Mouse (Mus musculus): ENCODE results near the gene Abi2.

Gene Abi2

DNA sequence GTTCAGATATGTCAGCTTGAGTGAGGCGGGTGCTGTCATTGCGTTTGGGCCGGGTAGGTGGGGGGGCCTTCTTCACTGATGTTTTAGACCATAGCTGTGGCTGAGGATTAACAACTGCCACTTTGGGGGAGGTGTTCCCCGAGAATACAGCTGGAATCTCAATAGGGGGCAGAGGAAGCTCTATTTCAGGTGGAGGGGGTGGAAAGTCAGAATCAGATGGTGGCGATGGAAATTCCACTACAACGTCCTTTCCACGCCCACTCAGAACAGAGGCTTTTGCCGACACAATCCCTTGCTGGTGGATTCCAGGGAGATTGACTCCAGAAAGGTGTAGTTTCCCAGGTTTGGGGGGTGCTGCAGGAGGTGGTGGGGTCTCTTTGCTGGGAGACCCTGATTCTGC lies 79.2 kb downstream of the Abi2 start:
- peak; percentile 45 for DNase-seq (ENCODE audit: low read depth, low spot score)

GRCm38 (mm10) chr1:60489660-60490059 lies 80.2 kb downstream of the Abi2 start:
- no peak for DNase-seq (ENCODE audit: low read depth, low spot score)

DNA sequence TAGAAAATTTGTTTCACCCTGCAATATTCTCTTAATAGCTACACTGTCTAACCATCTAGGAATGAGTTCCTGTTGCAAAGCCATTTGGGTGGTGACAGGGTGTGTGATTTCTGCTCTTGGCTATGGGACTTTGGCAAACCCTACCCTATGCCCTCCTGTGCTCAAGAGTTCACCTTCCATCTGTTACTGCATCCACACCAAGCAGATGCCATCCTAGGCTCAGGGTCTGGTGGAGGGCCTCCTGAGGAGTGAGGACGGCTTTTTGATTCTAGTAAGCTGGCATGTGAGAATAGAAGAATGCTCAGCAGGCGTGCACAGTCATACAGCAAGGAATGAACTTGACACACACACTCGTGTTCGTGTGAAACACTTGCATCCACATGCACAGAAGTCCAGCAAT lies 81.1 kb downstream of the Abi2 start:
- no peak for DNase-seq (ENCODE audit: low read depth, low spot score)

DNA sequence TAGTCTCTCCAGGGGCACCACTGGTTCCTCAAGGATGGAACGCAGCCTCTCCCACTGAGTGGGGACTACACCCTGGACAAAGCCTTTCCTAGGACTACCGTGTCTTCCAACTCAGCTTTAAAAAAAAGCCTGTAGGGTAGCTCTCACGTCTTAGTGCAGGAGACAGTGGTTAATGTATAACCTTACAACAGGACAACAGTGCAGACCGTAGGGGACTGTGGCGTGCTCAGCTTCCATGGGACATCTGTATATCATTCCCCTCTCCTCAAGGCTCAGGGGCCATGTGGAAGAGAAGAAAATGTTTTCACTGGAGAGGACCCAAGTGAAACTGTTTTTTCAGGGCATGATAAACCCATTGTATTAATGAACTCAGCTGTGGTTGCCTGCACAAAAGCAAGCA lies 83.0 kb downstream of the Abi2 start:
- DNase-seq (ENCODE audit: low read depth, low spot score): no peak

DNA sequence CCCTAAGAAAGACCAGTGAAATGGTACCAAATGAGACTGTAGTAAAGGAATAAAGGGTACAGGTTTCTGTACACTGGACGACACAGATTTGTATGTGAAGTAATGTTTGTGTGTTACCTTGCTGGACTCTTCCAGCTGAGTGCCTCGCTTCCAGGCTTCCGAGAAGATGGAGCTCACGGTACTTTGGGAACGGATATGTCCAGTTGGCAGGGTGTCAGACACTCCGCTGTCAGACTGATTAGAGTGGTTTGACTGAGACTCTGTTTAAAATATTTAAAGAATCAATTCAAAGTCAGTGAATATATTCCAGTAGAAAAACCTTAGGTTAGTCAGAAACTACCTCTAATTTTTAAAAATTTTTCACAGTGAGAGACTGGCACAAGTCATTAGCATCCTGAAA lies 84.0 kb downstream of the Abi2 start:
- DNase-seq (ENCODE audit: low read depth, low spot score): no peak

GRCm38 (mm10) chr1:60503456-60503855 lies 94.0 kb downstream of the Abi2 start:
- DNase-seq (ENCODE audit: low read depth, low spot score): no peak

DNA sequence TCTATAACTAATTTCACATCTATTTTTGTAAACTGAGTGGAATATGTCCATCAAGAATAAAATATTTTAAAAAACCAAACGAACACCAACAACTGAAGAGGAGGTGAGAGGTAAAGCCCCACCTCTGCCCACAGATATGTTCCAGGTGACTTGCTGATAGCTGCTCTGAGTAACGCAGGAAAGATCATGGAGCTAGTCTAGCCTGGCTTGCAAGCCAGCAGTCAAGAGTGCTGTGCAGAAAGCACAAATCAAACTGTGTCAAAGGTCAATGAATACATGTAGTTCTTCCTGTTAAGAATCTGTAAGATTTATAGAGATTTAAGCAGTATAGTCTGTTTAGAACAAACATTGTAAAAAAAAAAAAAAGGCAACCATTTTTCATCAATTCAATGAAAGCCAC lies 101.2 kb downstream of the Abi2 start:
- DNase-seq (ENCODE audit: low read depth, low spot score): no peak

DNA sequence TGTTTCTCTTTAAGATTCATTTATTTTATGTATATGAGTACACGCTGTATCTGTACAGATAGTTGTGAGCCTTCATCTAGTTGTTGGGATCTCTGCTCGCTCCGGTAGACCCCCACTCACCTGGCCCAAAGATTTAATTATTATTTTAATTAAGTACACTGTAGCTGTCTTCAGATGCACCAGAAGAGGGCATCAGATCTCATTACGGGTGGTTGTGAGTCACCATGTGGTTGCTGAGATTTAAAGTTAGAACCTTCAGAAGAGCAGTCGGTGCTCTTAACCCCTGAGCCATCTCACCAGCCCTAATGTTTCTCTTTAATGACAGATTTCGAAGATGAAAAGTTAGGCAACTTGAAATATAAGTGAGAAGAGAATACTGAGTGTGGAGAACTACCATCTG lies 120.7 kb downstream of the Abi2 start:
- no peak for DNase-seq (ENCODE audit: low read depth, low spot score)

DNA sequence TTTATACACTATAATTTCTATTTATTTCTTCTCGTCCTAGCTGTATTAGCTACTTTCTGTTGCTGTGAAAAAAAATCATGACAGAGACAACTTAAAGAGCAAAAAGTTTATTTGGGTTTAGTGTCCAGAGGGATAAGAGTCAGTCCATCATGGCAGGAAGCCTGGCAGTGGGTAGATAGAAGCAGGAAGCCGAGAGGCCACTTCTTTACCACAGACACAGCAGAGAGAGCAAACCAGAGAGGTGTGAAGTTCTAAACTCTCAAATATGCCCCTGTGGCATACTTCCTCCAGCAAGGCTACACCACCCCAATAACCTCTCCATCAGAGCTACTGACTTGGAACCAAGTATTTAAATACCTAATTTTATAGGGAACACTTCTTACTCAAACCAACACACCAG lies 121.2 kb downstream of the Abi2 start:
- no peak for DNase-seq (ENCODE audit: low read depth, low spot score)
